Mouse (Mus musculus) MEL (cell line): ENCODE measurements at regions not wholly inside any gene's neighbourhood (a gene's known extent, or its start where the extent isn't known, plus 50 kb on each side); places are given as distances from the start of the nearest gene placed in this dataset.

Source experiments
- DNase-seq: peaks from one replicate; pipeline ENCODE4 v3.0.0; 2011; ENCODE audit warnings: low read depth, low spot score
- H3K27ac ChIP-seq: 2 replicates; pipeline ENCODE4 v1.5.1; 2012; ENCODE audit warnings: low read depth, mild to moderate bottlenecking, control low read depth, low read length, moderate library complexity; ENCODE audit not compliant: control insufficient read depth
- H3K27me3 ChIP-seq, 2 experiments: fragments of 150-350 bp in 1 of 2; sonication (generic) in 1 of 2; 2 replicates each; pipeline ENCODE4 v1.6.1; 2012; ENCODE audit warnings: low read length in 2 of 2, mild to moderate bottlenecking in 2 of 2, improper control_type of control experiment in 1 of 2, moderate library complexity in 1 of 2; ENCODE audit not compliant: insufficient read depth in 2 of 2, control insufficient read depth in 1 of 2
- H3K36me3 ChIP-seq, 2 experiments: 2 replicates each; pipeline ENCODE4 v1.6.1; 2012 to 2014; ENCODE audit warnings: low read length in 2 of 2, improper control_type of control experiment in 1 of 2, inconsistent platforms in 1 of 2, mild to moderate bottlenecking in 1 of 2; ENCODE audit not compliant: insufficient read depth in 2 of 2, control insufficient read depth in 1 of 2
- H3K4me1 ChIP-seq, 2 experiments: fragments of 150-350 bp in 1 of 2; sonication (generic) in 1 of 2; 2 replicates each; pipeline ENCODE4 v1.6.1; 2012; ENCODE audit warnings: low read length in 2 of 2, improper control_type of control experiment in 1 of 2, mild to moderate bottlenecking in 1 of 2; ENCODE audit not compliant: insufficient read depth in 2 of 2, control insufficient read depth in 1 of 2
- H3K4me3 ChIP-seq, 2 experiments: fragments of 150-350 bp in 1 of 2; sonication (generic) in 1 of 2; 2 replicates each; pipeline ENCODE4 v1.5.1; 2012; ENCODE audit warnings: low read depth in 2 of 2, low read length in 2 of 2, mild to moderate bottlenecking in 2 of 2, moderate library complexity in 2 of 2, control low read depth in 1 of 2, improper control_type of control experiment in 1 of 2; ENCODE audit not compliant: control insufficient read depth in 1 of 2, insufficient read depth in 1 of 2
- H3K79me2 ChIP-seq: 2 replicates; pipeline ENCODE4 v1.6.1; 2012; ENCODE audit warnings: mild to moderate bottlenecking, low read length, moderate library complexity; ENCODE audit not compliant: control insufficient read depth, poor library complexity, insufficient read depth
- H3K9ac ChIP-seq: 2 replicates; pipeline ENCODE4 v1.6.1; 2012; ENCODE audit warnings: low read depth, mild to moderate bottlenecking, control low read depth, low read length, moderate library complexity; ENCODE audit not compliant: control insufficient read depth, poor library complexity, severe bottlenecking
- H3K9me3 ChIP-seq: fragments of 150-350 bp; sonication (generic); replicated peaks from 2 replicates; pipeline ENCODE4 v1.6.1; 2012; ENCODE audit warnings: mild to moderate bottlenecking, low read length, improper control_type of control experiment, moderate library complexity; ENCODE audit not compliant: insufficient read depth
- BHLHE40 ChIP-seq: IDR thresholded peaks from 2 replicates; pipeline ENCODE4 v1.6.1; 2012; ENCODE audit warnings: low read depth, mild to moderate bottlenecking, inconsistent platforms, low read length, improper control_type of control experiment, borderline replicate concordance
- ELF1 ChIP-seq: IDR thresholded peaks from 2 replicates; pipeline ENCODE4 v1.6.1; 2014; ENCODE audit warnings: low read depth, mild to moderate bottlenecking, inconsistent platforms, low read length, improper control_type of control experiment, moderate library complexity
- ETS1 ChIP-seq: IDR thresholded peaks from 2 replicates; pipeline ENCODE4 v1.6.1; 2012; ENCODE audit warnings: low read depth, mild to moderate bottlenecking, inconsistent platforms, low read length, improper control_type of control experiment, moderate library complexity
- GATA1 ChIP-seq: IDR thresholded peaks from 2 replicates; pipeline ENCODE4 v1.6.1; 2011; ENCODE audit warnings: low read depth, low read length, improper control_type of control experiment
- KAT2A ChIP-seq: conservative IDR thresholded peaks from 2 replicates; pipeline ENCODE4 v1.6.1; 2012; ENCODE audit warnings: low read depth, low read length, improper control_type of control experiment, inconsistent platforms
- MEF2A ChIP-seq: IDR thresholded peaks from 2 replicates; pipeline ENCODE4 v1.6.1; 2014; ENCODE audit warnings: low read depth, mild to moderate bottlenecking, inconsistent platforms, low read length, improper control_type of control experiment; ENCODE audit not compliant: poor library complexity, insufficient replicate concordance, severe bottlenecking; ENCODE audit errors: extremely low read depth
- MYB ChIP-seq: IDR thresholded peaks from 2 replicates; pipeline ENCODE4 v1.6.1; 2011; ENCODE audit warnings: mild to moderate bottlenecking, low read depth, low read length, improper control_type of control experiment
- MYC ChIP-seq: IDR thresholded peaks from 2 replicates; pipeline ENCODE4 v1.6.1; 2011; ENCODE audit warnings: low read depth, mild to moderate bottlenecking, low read length, improper control_type of control experiment, moderate library complexity
- NRF1 ChIP-seq: IDR thresholded peaks from 2 replicates; pipeline ENCODE4 v1.6.1; 2014; ENCODE audit warnings: low read depth, mild to moderate bottlenecking, inconsistent platforms, low read length, improper control_type of control experiment, moderate library complexity; ENCODE audit not compliant: poor library complexity, insufficient read depth, severe bottlenecking
- POLR2A ChIP-seq, 2 experiments: IDR thresholded peaks; 2 replicates each; pipeline ENCODE4 v1.6.1; 2011 to 2012; ENCODE audit warnings: low read length in 2 of 2, mild to moderate bottlenecking in 2 of 2, control low read depth in 1 of 2, improper control_type of control experiment in 1 of 2, low read depth in 1 of 2, moderate library complexity in 1 of 2; ENCODE audit not compliant: control insufficient read depth in 1 of 2, insufficient read depth in 1 of 2, poor library complexity in 1 of 2
- POLR2AphosphoS5 ChIP-seq: IDR thresholded peaks from 2 replicates; pipeline ENCODE4 v1.6.1; 2012; ENCODE audit warnings: low read depth, borderline replicate concordance, mild to moderate bottlenecking, inconsistent platforms, low read length, moderate library complexity, mixed read lengths
- SIN3A ChIP-seq: IDR thresholded peaks from 2 replicates; pipeline ENCODE4 v1.6.1; 2012; ENCODE audit warnings: low read length, improper control_type of control experiment, inconsistent platforms
- SMC3 ChIP-seq: IDR thresholded peaks from 2 replicates; pipeline ENCODE4 v1.6.1; 2011; ENCODE audit warnings: low read depth, low read length, improper control_type of control experiment
- TAL1 ChIP-seq: IDR thresholded peaks from 2 replicates; pipeline ENCODE4 v1.6.1; 2012; ENCODE audit warnings: mild to moderate bottlenecking, inconsistent platforms, low read length, moderate library complexity, mixed read lengths
- UBTF ChIP-seq: IDR thresholded peaks from 2 replicates; pipeline ENCODE4 v1.6.1; 2012; ENCODE audit warnings: low read depth, mild to moderate bottlenecking, inconsistent platforms, low read length, improper control_type of control experiment, moderate library complexity, borderline replicate concordance; ENCODE audit not compliant: insufficient read depth
- USF1 ChIP-seq: IDR thresholded peaks from 2 replicates; pipeline ENCODE4 v1.6.1; 2014; ENCODE audit warnings: low read depth, mild to moderate bottlenecking, inconsistent platforms, low read length, improper control_type of control experiment, moderate library complexity
- USF2 ChIP-seq, 2 experiments: IDR thresholded peaks; 2 replicates each; pipeline ENCODE4 v1.6.1; 2011 to 2012; ENCODE audit warnings: improper control_type of control experiment in 2 of 2, low read length in 2 of 2, borderline replicate concordance in 1 of 2, inconsistent platforms in 1 of 2, low read depth in 1 of 2, mild to moderate bottlenecking in 1 of 2; ENCODE audit not compliant: insufficient read depth in 1 of 2
- ZC3H11A ChIP-seq: IDR thresholded peaks from 2 replicates; pipeline ENCODE4 v1.6.1; 2012; ENCODE audit warnings: low read depth, mild to moderate bottlenecking, inconsistent platforms, low read length, improper control_type of control experiment
- ZNF384 ChIP-seq: IDR thresholded peaks from 2 replicates; pipeline ENCODE4 v1.6.1; 2012; ENCODE audit warnings: low read depth, mild to moderate bottlenecking, inconsistent platforms, low read length, improper control_type of control experiment

GRCm38 (mm10) chr15:42220005-42220404 lies 2085.8 kb downstream of the 9330182O14Rik start:
- no peaks in the 10 kb centered on the region for H3K27me3 ChIP-seq
- no peak for DNase-seq
- H3K36me3 ChIP-seq = no peaks in the 10 kb centered on the region
- no peak overlapping the region for H3K4me3 ChIP-seq
- no peak overlapping the region for H3K27ac ChIP-seq
- H3K9ac ChIP-seq = no peak overlapping the region
- H3K79me2 ChIP-seq = no peaks in the 10 kb centered on the region
- no peaks in the 10 kb centered on the region for H3K9me3 ChIP-seq
- TF ChIP-seq ELF1 = no peak
- no peak for TF ChIP-seq USF2 (IDR thresholded peaks at IDR 0.05; ENCODE audit: borderline replicate concordance in 1 of 2, insufficient read depth in 1 of 2, low read depth in 1 of 2, low read length in 2 of 2)
- no peak for TF ChIP-seq KAT2A
- no peak for TF ChIP-seq NRF1
- TF ChIP-seq ETS1 = no peak
- TF ChIP-seq POLR2AphosphoS5 = no peak
- TF ChIP-seq MEF2A = no peak
- no peak for TF ChIP-seq SMC3
- TF ChIP-seq MYB = no peak
- no peak for TF ChIP-seq ZNF384
- TF ChIP-seq UBTF = no peak
- no peak for TF ChIP-seq MYC
- no peak for TF ChIP-seq BHLHE40
- no peak for TF ChIP-seq POLR2A (IDR thresholded peaks at IDR 0.05; ENCODE audit: control insufficient read depth in 1 of 2, insufficient read depth in 1 of 2, low read depth in 1 of 2, low read length in 2 of 2, poor library complexity in 1 of 2)
- TF ChIP-seq, all 39 proteins: peak for 0
- H3K4me1 ChIP-seq = no peaks in the 10 kb centered on the region

DNA sequence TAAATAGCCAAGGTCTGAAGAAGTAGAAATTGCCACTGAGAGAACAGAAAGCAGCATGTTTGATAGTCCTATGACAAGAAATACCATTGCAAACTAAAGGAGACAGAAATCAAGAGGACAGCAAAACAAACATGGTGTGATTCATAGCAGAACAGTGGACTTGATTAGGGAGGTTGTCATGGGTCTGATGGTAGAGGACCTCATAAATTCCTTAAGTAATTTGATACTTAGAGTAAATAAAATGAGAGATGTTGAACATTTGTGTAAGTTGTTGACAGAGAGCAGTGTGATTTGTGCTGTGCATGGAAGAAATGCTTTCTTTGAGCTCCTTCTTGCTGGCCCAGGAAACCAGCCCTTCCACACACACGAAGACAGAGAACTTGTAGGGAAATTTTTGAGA lies 2090.8 kb downstream of the 9330182O14Rik start:
- Histone ChIP-seq H3K36me3 (peaks cover 0 to 5% of the 10 kb centered on the region in 2 experiments; a peak in 1 of 4 replicates), H3K4me3 (no peak overlapping the region), H3K79me2 (no peaks in the 10 kb centered on the region), H3K27ac (no peak overlapping the region), H3K9me3 (no peaks in the 10 kb centered on the region), H3K27me3 (no peaks in the 10 kb centered on the region), H3K4me1 (peaks cover 3% of the 10 kb centered on the region in 2 experiments; a peak in 2 of 4 replicates), H3K9ac (no peak overlapping the region)
- no peak for DNase-seq
- TF ChIP-seq TAL1 (no peak), MEF2A (no peak), SIN3A (no peak), GATA1 (no peak), USF1 (no peak), BHLHE40 (no peak), ZC3H11A (no peak)
